Mouse (Mus musculus): ENCODE measurements at regions not wholly inside any gene's neighbourhood (a gene's known extent, or its start where the extent isn't known, plus 50 kb on each side); places are given as distances from the start of the nearest gene placed in this dataset.
A peak's percentile ranks its signal among the peaks of the same experiment; 100 is the strongest.

GRCm38 (mm10) chr14:64589571-64590547 lies 485.8 kb downstream of the Prss52 start:
- DNase-seq (ENCODE audit: low read depth) = peak; percentile 98
- TF ChIP-seq POLR2A (IDR thresholded peaks at IDR 0.05; ENCODE audit: borderline replicate concordance, extremely low read depth, insufficient read depth, insufficient read length, poor library complexity, severe bottlenecking) (no peak; the same call in 1 of the 2 replicates), CTCF (IDR thresholded peaks at IDR 0.05; ENCODE audit: borderline replicate concordance, extremely low read depth, insufficient read depth, insufficient read length) (no peak)

GRCm38 (mm10) chr14:64590611-64591010 lies 486.5 kb downstream of the Prss52 start:
- TF ChIP-seq POLR2A (IDR thresholded peaks at IDR 0.05; ENCODE audit: borderline replicate concordance, extremely low read depth, insufficient read depth, insufficient read length, poor library complexity, severe bottlenecking) (no peak), CTCF (IDR thresholded peaks at IDR 0.05; ENCODE audit: borderline replicate concordance, extremely low read depth, insufficient read depth, insufficient read length) (no peak)
- DNase-seq (ENCODE audit: low read depth) = peak; percentile 48

- TF ChIP-seq CTCF (IDR thresholded peaks at IDR 0.05; ENCODE audit: borderline replicate concordance, extremely low read depth, insufficient read depth, insufficient read length) (no peak), POLR2A (IDR thresholded peaks at IDR 0.05; ENCODE audit: borderline replicate concordance, extremely low read depth, insufficient read depth, insufficient read length, poor library complexity, severe bottlenecking) (no peak)
- DNase-seq (ENCODE audit: low read depth) = peak; percentile 74
Observed at GRCm38 (mm10) chr14:64591091-64591976, 487.2 kb downstream of the Prss52 start.

- DNase-seq (ENCODE audit: low read depth) = no peak
- no peak for TF ChIP-seq POLR2A (IDR thresholded peaks at IDR 0.05; ENCODE audit: borderline replicate concordance, extremely low read depth, insufficient read depth, insufficient read length, poor library complexity, severe bottlenecking)
- TF ChIP-seq CTCF (IDR thresholded peaks at IDR 0.05; ENCODE audit: borderline replicate concordance, extremely low read depth, insufficient read depth, insufficient read length) = no peak
Observed at GRCm38 (mm10) chr14:64592176-64592575, 488.1 kb downstream of the Prss52 start.

- DNase-seq (ENCODE audit: low read depth) = peak; percentile 35
- TF ChIP-seq CTCF (IDR thresholded peaks at IDR 0.05; ENCODE audit: borderline replicate concordance, extremely low read depth, insufficient read depth, insufficient read length) = no peak
- TF ChIP-seq POLR2A (IDR thresholded peaks at IDR 0.05; ENCODE audit: borderline replicate concordance, extremely low read depth, insufficient read depth, insufficient read length, poor library complexity, severe bottlenecking) = no peak
Observed at GRCm38 (mm10) chr14:64592706-64593320, 488.7 kb downstream of the Prss52 start.

- DNase-seq (ENCODE audit: low read depth) = peak; percentile 89
Observed at GRCm38 (mm10) chr14:64593564-64593963, 489.5 kb downstream of the Prss52 start.

GRCm38 (mm10) chr14:64594021-64594561 lies 490.0 kb downstream of the Prss52 start:
- DNase-seq (ENCODE audit: low read depth) = peak; percentile 73
- TF ChIP-seq POLR2A (IDR thresholded peaks at IDR 0.05; ENCODE audit: borderline replicate concordance, extremely low read depth, insufficient read depth, insufficient read length, poor library complexity, severe bottlenecking) (0 out of 2 replicates have a peak, but pooled peaks have one; percentile 7), CTCF (IDR thresholded peaks at IDR 0.05; ENCODE audit: borderline replicate concordance, extremely low read depth, insufficient read depth, insufficient read length) (no peak)

More at GRCm38 (mm10) chr14:64593564-64593963, 489.5 kb downstream of the Prss52 start:
- TF ChIP-seq CTCF (IDR thresholded peaks at IDR 0.05; ENCODE audit: borderline replicate concordance, extremely low read depth, insufficient read depth, insufficient read length) = no peak
- TF ChIP-seq POLR2A (IDR thresholded peaks at IDR 0.05; ENCODE audit: borderline replicate concordance, extremely low read depth, insufficient read depth, insufficient read length, poor library complexity, severe bottlenecking) = no peak

- DNase-seq (ENCODE audit: low read depth) = peak; percentile 74
- TF ChIP-seq CTCF (IDR thresholded peaks at IDR 0.05; ENCODE audit: borderline replicate concordance, extremely low read depth, insufficient read depth, insufficient read length) (no peak), POLR2A (IDR thresholded peaks at IDR 0.05; ENCODE audit: borderline replicate concordance, extremely low read depth, insufficient read depth, insufficient read length, poor library complexity, severe bottlenecking) (no peak)
Observed at GRCm38 (mm10) chr14:64594811-64595522, 490.9 kb downstream of the Prss52 start.

- DNase-seq (ENCODE audit: low read depth) = no peak
- TF ChIP-seq CTCF (IDR thresholded peaks at IDR 0.05; ENCODE audit: borderline replicate concordance, extremely low read depth, insufficient read depth, insufficient read length) (no peak), POLR2A (IDR thresholded peaks at IDR 0.05; ENCODE audit: borderline replicate concordance, extremely low read depth, insufficient read depth, insufficient read length, poor library complexity, severe bottlenecking) (no peak)
Observed at GRCm38 (mm10) chr14:64595523-64595889, 491.4 kb downstream of the Prss52 start.

- peak; percentile 51 for DNase-seq (ENCODE audit: low read depth)
Observed at GRCm38 (mm10) chr14:64595891-64596290, 491.8 kb downstream of the Prss52 start.

More at GRCm38 (mm10) chr14:64595891-64596290, 491.8 kb downstream of the Prss52 start:
- TF ChIP-seq CTCF (IDR thresholded peaks at IDR 0.05; ENCODE audit: borderline replicate concordance, extremely low read depth, insufficient read depth, insufficient read length) = no peak
- TF ChIP-seq POLR2A (IDR thresholded peaks at IDR 0.05; ENCODE audit: borderline replicate concordance, extremely low read depth, insufficient read depth, insufficient read length, poor library complexity, severe bottlenecking) = no peak
